Mouse (Mus musculus): ENCODE measurements at regions not wholly inside any gene's neighbourhood (a gene's known extent, or its start where the extent isn't known, plus 50 kb on each side); places are given as distances from the start of the nearest gene placed in this dataset.

DNA sequence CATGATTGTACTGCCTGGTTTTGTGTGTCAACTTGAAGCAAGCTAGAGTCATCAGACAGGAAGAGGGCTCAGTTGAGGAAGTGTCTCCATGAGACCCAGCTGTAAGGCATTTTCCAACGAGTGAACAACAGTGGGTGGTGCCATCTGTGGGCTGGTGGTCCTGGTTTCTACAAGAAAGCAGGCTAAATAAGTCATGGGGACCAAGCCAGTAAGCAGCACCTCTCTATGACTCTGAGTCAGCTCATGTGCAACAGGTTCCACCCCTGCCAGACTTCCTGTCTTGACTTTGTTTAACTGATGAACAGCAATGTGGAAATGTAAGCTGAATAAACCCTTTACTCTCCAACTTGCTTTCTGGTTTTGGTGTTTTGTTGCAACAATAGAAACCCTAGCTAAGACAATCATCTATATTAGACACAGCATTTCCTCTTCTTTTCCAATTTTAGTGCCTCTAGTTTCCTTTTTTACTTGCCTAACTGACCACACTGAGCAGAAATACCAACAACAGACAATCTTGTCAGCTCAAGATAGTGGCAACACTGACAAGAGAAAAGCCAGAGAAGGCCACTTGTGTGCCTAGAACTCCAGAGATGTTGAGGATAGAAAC, 231.5 kb upstream of the Ptger4 start:
- TF ChIP-seq EP300 (IDR thresholded peaks at IDR 0.05; ENCODE audit: low read depth in 1 of 2, low read length in 2 of 2) = no peak
- no peak for TF ChIP-seq POLR2A (IDR thresholded peaks at IDR 0.05; ENCODE audit: control insufficient read depth in 1 of 2, insufficient read depth in 1 of 2, low read depth in 1 of 2, low read length in 2 of 2, poor library complexity in 1 of 2)

Data from MEL (cell line).